Mouse (Mus musculus) adipocyte (in vitro differentiated cells): Measurements from ENCODE around the gene Hibch.
"Not testable (repeated sequence)": the region's sequence is repeated elsewhere in the genome, so short reads cannot be mapped to it uniquely, and the experiment has no call there.

ENCODE experiments used
- DNase-seq: peaks from one replicate; pipeline ENCODE4 v3.0.0-alpha.2; 2016; ENCODE audit warnings: low spot score

Gene Hibch

GRCm38 (mm10) chr1:52884208-52884607 lies 39.5 kb downstream of the Hibch start:
- peak; percentile 88 for DNase-seq

GRCm38 (mm10) chr1:52909783-52910182 lies 65.1 kb downstream of the Hibch start:
- no peak for DNase-seq

- DNase-seq: no peak
These were observed 71.9 kb downstream of the Hibch start for GRCm38 (mm10) chr1:52916655-52917054.

- not testable (repeated sequence) for DNase-seq
These were observed 74.2 kb downstream of the Hibch start for GRCm38 (mm10) chr1:52918897-52919296.

GRCm38 (mm10) chr1:52924482-52924881 lies 79.8 kb downstream of the Hibch start:
- not testable (repeated sequence) for DNase-seq

GRCm38 (mm10) chr1:52934494-52934893 lies 89.8 kb downstream of the Hibch start:
- no peak for DNase-seq

GRCm38 (mm10) chr1:52939021-52939420 lies 94.3 kb downstream of the Hibch start:
- no peak for DNase-seq

- DNase-seq: no peak
These were observed 103.2 kb downstream of the Hibch start for GRCm38 (mm10) chr1:52947895-52948294.

GRCm38 (mm10) chr1:52951146-52951868 lies 106.6 kb downstream of the Hibch start:
- no peak for DNase-seq

- DNase-seq: no peak
These were observed 107.4 kb downstream of the Hibch start for GRCm38 (mm10) chr1:52952143-52952542.

GRCm38 (mm10) chr1:52952551-52953397 lies 108.0 kb downstream of the Hibch start:
- DNase-seq: no peak

- no peak for DNase-seq
These were observed 108.8 kb downstream of the Hibch start for GRCm38 (mm10) chr1:52953548-52953947.

GRCm38 (mm10) chr1:52954456-52954855 lies 109.7 kb downstream of the Hibch start:
- no peak for DNase-seq

GRCm38 (mm10) chr1:52955102-52955501 lies 110.4 kb downstream of the Hibch start:
- peak; percentile 72 for DNase-seq

- DNase-seq: no peak
These were observed 112.0 kb downstream of the Hibch start for GRCm38 (mm10) chr1:52956746-52957145.

- DNase-seq: no peak
These were observed 115.5 kb downstream of the Hibch start for GRCm38 (mm10) chr1:52960191-52960590.

- DNase-seq: no peak
These were observed 118.4 kb downstream of the Hibch start for GRCm38 (mm10) chr1:52963097-52963496.

- DNase-seq: no peak
These were observed 119.9 kb downstream of the Hibch start for GRCm38 (mm10) chr1:52964581-52964980.
